Mouse (Mus musculus) G1E (cell line): Measurements from ENCODE around the gene Med20.

Experiments
- CTCF ChIP-seq: IDR thresholded peaks from 2 replicates; pipeline ENCODE4 v1.5.1; 2012; ENCODE audit warnings: low read depth, low read length, inconsistent platforms, mixed read lengths
- TAL1 ChIP-seq: conservative IDR thresholded peaks from 2 replicates; pipeline ENCODE4 v1.6.1; 2012; ENCODE audit warnings: low read depth, low read length, inconsistent platforms, mixed read lengths

DNA sequence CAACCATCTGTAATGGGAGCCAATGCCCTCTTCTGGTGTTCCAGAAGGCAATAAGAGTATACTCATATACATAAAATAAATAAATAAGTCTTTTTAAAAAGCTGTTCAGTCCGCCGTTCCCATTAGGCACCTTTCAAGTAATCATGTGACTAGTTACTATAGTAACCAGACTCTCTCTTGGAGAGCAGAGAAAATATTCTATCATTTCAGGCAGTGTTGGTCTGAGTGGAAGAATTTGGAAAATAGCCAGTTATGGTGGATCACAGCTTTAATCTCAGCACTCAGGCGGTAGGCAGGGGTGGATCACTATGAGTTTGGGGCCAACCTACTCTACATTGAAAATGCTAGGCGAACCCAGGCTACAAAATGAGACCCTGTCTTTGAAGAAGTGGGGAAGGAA, 57.8 kb downstream of the Med20 start:
- TF ChIP-seq CTCF = no peak
- TF ChIP-seq TAL1 = no peak
